Mouse (Mus musculus): ENCODE data around the gene Lacc1.
"Not testable (repeated sequence)": the region's sequence is repeated elsewhere in the genome, so short reads cannot be mapped to it uniquely, and the experiment has no call there.

Lacc1 gene

DNA sequence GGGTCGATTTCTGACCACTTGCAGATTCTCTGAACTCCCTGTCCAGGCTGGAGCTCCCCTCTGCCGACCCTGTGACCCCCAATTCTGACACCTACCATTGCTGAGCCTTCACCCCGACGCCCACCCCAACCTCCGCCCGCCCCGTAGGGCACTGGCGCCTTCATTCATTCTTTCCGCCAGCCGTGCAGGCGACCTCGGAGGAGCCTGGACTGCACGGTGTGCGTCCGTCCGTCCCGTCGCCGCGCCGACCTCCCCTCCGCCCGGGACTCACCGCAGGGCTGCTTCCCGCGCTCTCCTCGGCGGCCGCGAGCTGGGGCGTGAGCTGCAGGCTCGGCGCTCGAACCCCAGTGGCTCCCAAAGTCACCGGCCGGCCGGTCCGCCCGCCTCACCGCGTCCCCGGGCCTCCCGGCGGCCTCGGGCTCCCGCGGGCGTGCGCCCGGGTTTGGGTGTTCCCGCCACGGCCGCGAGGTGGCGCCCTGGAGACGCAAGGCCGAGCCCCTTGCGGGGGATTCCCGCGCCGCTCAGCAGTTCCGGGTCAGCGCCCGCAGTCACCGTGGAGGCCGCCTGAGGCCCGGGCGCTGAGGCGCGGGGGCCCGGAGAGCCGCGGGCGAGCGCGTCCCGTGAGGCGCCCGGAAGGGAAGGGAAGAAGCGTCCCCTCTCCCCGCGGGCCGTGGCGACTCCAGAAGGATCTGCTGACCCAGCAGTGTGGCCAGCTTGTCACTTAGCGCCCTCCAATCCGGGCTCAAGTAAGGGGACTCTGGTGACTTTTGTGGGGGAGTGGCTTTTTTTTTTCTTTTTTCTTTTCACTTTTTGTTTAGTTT is at the start of gene Lacc1, which contains the start of gene Ccdc122:
Gene Lacc1, minus strand, starts transcription at position 679 of the 821 bp plus-strand sequence.
Gene Ccdc122, plus strand, starts transcription at position 547 of the 821 bp plus-strand sequence.
- DNase-seq (ENCODE audit: low read depth, low spot score): peak; percentile 87

DNA sequence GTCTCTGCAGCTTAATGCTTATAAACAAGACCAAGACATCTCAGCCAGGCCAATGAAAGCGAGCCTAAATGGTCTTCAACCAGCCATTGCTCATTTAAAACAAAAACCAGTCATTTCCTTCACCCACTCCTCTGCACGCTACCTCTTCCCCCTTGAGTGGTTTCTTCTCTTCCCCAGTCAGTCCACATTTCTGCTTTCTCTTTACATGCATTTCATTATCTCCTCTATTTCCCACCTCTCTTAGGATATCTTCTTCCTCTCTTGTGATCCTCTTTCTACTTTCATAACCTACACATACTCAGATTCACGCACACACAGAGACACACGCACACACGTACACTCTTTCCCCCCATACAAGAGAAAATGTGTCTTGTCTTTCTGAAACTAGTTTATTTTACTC is 44.5 kb upstream of the Lacc1 start:
- no peak for DNase-seq (ENCODE audit: low read depth, low spot score)

DNA sequence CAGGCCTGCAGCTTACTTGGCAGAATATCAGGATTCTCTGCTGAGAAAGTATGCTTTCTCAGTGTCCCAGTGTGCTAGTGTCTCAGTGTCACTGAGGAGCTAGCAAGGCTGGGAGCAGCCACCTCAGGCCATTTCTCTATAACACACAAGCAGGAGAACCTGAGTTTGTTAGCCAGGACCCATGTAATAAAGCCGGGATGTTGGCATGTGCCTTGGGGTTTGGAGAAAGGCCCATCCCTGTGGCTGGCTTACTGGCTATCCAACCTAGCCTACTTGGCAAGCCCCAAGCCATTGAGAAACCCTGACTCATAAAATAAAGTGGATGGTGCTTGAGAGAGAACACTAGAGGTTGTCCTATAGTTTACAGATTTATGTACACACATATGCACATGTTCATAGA is 32.7 kb upstream of the Lacc1 start:
- no peak for DNase-seq (ENCODE audit: low read depth, low spot score)

DNA sequence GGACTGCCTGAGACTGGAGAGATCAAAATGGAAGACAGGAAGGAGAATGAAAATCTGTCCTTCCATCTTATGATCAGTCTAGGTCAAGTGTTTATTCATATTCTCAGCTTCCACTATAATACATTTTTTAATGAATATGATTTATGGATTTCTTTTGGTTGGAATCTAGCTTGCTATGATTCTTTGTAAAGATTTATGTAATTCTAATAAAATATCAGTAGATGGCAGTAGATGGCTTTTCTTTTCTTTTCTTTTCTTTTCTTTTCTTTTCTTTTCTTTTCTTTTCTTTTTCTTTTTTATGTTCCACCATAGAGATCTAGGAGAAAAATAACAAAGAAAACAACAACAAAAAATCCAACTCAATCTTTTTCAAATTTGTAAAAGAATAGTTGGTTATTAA is 16.6 kb upstream of the Lacc1 start:
- DNase-seq (ENCODE audit: low read depth, low spot score): no peak

DNA sequence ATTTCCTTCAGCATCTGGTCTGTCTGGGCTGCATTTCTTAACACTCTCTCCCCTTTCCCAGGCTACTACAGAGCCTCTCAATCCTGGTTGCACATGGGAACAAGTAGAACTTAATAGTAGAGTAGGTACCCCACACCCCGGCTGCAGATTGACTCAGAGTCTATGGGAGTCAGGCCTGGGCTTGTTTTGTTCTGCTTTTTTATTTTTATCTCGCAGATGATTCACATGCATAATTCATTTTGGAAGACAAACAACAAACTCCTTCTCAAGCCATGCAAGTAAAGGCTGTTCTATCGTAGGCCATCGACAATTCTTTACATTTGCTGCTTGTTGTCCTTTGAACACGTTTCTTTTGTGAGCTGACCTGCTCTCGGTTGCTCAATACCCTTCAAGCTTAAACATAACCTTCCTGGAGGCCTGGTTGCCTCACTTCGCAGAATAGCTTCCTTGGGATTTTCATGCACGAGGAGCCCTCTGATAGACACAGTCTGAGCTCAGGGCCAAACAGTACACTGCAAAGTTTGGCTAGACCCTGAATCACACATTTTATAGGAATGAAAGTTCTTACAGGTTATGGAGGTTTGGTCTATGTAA is 1.2 kb upstream of the Lacc1 start:
- no peak for DNase-seq (ENCODE audit: low read depth, low spot score)

DNA sequence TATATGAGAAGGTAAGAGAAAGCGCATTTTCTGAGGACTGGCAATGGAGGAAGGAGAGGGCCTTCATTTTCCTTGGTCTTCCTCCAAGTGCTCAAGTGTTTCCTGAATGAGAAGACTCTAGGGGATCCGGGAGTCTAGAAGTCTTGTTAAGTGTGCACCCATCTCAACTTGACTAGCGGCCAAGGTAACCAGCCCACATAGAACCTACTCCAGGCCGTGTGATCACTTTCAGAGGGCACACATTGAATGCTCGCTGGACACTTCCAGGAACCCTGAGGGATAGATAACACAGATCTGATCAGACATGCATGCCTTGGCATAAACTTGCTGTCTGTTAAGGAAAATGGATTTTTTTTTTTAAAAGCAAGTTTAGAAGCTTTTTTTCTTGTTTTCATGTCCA is 626 bp upstream of the Lacc1 start:
- DNase-seq (ENCODE audit: low read depth, low spot score): no peak

DNA sequence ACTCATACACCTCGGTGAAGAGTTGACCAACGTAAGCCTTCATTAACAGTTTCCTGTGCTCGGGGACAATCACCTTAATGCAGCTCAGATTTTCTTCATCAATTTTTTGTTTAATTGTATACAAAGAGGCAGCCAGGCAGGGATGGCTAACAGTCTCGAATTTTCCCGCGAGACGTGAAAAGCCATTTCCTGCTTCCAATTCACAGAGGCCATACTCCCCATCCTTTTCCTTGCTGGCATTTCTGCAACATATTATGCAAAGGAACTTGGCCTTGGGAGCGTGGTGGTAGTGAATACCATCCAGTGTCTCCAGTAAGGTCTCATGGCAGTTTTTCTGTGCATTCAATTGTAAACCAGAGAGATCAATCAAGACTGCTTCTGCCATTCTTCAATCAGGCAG is 1.7 kb downstream of the Lacc1 start:
- DNase-seq (ENCODE audit: low read depth, low spot score): no peak

DNA sequence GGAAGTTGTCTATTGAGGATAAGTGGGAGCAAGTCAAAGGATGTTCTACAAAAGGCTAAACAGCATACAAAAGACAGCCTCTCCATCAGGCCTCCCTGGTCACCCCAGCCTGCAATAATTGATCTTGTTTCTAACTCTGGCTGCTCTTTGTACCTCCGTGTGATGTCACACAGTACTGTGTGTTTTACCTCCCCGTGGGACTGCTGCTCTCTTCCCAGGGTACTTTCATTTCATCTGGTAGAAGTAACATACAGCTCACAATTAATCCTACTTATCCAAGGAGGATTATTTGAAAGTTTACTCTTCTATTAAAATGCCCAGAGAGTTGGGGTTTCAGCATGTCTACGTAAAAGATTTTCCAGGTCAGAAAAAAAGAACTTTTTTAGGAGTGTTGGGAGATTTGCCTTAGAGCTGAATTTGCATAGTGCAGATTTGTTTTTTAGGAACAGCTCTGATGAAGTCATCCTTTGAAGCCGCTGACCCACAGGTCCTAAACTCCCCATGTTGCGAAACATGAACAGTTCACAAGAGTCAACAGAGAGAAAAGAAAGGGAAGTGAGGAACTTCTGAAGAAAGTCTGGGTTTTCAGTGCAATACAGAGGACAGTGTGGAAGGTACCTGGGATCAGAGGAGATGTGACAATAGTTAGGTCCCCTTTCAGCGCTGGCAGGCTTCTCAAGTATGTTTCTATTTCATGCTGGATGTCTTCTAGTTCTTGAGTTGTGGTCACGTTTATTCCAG is 2.4 kb downstream of the Lacc1 start:
- no peak for DNase-seq (ENCODE audit: low read depth, low spot score)

DNA sequence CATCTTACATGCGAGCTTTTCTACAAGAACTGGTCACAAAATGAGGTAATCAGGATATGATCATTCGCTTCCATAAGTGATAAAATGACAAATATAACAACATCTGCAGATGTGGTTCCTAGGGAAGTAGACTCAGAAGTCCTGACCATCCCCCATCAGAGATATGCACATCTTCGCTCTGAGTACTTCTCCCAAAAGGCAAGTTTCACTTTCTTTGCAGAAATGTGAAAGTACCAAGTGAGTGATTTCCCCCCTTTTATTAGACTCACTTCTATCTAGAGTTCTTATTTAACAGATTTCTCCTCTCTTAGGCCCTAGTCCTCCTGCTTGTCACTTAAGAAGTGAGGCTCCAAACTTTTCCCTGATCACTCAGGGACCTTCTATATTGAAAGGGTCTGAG is 3.3 kb downstream of the Lacc1 start:
- no peak for DNase-seq (ENCODE audit: low read depth, low spot score)

DNA sequence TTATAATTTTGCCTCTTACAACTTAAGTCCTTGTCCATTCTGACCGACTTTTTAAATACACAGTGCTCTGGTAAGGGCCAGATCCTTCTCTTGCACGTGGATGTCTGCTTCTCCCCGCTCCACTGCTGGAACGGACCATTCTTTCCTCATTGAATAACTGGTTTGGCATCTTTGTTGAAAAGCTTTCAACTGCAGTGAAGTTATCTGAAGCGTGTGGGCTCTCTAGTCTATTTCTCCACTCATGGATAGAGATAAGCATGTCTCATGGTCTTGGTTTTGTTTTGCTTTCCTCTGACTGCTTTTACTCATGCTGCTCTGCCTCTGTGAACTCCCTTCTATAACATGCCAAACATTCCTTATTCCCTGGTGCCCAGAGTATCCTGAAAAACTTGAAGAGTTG is 4.3 kb downstream of the Lacc1 start:
- no peak for DNase-seq (ENCODE audit: low read depth, low spot score)

DNA sequence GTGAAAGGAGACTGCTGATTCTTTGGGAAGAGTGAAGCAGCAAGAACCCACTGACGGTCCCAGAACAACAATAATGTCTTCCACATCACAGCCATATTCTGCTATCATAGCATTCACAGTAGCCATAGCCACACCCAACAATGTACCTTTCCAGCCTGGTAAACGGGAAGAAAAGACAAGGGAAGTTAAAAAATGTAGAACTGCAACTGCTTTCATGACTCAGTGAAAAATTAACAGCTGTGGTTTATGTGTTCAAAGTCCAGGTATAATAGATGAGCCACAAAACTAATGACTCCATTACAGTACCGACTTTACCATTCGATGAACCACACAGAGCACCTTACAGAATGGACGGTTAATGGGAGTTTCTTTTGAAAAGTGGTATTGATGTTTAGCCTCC is 5.9 kb downstream of the Lacc1 start:
- DNase-seq (ENCODE audit: low read depth, low spot score): no peak

DNA sequence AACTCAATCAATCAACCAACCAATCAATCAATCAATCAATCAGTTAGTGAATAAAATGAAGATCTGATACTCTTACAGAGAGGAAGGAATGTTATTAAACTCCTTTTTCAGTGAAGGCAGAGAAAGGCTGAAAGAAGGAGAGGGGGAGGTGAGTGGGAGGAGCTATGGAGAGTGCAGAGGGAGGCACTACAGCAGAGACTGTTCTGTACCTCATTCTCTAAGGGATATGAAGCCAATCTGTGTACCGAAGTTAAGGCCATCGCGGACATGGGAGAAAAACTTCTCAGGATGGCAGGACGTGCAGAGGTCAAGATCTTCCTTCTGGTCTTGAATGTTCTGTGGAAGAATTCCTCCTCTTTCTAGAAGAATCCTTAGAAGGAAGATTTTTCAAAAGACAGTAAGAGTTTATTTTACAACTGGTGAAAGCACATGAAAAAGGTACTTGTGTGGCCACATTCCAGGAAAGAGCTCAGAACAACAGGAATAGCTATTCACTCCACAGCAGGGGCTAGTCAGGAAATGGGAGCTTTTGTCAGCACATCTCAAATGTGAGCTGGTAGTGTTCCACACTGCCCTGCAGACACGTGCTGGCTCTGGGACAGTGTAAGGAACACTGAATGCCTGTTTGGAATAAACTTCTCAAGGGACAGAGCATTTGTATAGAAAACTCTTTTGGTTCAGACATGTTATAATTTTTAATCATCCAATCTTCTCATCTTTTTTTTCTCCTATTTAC is 7.2 kb downstream of the Lacc1 start:
- no peak for DNase-seq (ENCODE audit: low read depth, low spot score)

DNA sequence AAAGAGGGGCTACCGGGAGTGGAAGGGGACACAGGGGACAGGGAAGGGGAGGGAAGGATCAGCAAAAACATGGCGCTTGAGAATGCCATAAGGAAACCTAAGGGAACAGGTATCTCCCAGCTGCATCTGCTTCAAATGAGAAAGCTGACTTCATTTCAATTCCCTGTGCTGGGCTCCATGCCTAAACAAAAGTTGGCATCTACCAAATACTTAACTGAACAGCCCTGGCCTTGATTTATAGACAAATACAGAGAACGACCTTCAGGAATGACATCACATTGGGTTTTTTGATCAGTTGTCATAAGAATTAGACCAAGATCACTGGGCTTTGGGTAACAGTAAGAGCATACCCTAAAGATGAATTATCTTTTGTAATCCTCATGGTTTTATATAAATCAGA is 12.2 kb downstream of the Lacc1 start:
- no peak for DNase-seq (ENCODE audit: low read depth, low spot score)

DNA sequence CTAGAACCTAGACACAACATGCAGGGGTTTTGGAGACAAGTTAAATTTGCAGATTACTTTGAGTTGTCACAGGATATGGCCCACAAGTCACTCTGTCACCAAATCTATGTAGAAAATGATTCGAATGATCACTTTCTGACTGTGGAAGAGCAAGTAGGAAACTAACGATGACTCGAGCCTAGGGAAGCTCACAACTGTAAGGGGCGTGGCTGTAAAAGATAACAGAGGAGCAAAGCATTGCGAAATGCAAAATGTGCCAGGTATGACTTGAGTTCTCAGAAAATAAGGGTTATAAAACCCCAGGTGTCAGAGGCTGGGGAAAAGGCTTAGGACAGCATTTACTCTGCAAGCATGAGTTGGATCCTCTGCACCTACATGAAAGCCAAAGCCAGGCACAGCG is 19.5 kb downstream of the Lacc1 start:
- DNase-seq (ENCODE audit: low read depth, low spot score): no peak

DNA sequence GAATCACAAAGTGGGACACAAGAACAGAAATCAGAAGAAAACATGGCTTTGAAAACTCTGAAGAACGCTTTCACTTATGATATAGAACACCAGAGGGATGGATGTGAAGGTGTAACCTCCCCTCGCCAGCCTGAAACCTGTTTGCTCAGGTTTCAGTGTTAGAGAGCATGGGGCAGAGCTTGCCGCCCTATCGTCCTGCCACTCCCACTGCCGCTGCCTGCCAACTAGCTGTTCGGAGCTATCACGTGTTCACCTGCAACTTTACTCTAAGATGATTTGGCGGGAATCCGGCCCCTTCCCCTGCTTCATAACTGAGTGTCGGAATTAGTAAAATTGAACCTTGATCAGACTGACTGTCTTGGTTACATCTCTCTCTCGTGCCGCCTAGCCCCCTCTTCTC is 19.9 kb downstream of the Lacc1 start:
- DNase-seq (ENCODE audit: low read depth, low spot score): not testable (repeated sequence)

DNA sequence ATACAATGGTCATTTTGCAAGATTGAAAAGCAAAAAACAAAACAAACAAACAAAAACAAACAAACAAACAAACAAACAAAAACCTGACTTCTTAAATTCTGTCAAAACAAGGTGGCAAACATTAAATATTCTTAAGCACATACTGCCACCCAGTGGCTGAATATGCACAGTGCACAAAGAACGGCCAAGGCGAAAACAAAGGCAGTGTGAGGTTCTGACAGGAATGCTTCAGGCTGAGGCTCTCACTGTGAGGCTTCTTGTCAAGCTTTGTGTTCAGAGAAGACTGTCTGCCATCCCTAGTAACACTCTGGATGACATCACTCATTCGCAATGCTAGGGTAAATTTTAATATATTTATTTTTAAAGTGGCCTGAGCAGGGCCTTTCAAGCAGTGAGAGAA is 24.9 kb downstream of the Lacc1 start:
- DNase-seq (ENCODE audit: low read depth, low spot score): peak; percentile 45

DNA sequence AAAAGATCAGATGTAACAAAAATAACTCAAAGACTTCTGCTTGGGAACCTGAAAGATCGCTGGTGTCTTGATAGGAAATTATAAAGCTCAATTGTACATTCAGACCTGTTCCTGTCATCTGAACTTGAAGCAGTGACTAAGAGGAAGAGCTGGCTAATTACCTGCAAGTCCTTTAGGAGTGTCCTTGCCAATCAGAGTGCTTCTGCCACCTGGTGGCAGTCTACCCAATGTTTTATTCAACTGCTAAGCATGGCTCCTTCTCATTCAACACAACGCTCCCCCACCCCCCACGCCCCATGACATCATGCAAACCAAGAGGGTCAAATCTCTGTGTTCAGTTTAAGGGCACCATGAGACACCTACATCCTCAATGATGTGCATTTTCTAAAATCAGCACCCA is 28.5 kb downstream of the Lacc1 start:
- peak; percentile 51 for DNase-seq (ENCODE audit: low read depth, low spot score)

DNA sequence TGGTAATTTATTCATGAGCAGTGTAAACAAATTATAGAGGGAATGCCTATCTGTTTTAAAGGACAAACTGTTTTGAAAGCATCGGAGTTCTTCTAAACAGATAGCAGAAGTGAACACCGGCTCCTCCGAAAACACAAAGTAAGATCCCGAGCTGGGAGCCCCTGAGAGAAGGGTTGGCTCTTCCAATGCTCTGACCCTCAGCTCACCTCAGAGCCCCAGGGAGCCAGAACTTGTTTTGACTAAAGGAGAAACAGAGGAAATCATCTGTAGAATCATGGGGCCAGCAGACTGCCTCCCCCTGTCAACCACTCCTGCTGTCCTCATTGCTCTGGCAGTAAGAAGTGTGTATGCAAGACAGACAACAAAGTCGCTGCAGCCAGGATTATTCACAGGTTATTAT is 31.1 kb downstream of the Lacc1 start:
- no peak for DNase-seq (ENCODE audit: low read depth, low spot score)

DNA sequence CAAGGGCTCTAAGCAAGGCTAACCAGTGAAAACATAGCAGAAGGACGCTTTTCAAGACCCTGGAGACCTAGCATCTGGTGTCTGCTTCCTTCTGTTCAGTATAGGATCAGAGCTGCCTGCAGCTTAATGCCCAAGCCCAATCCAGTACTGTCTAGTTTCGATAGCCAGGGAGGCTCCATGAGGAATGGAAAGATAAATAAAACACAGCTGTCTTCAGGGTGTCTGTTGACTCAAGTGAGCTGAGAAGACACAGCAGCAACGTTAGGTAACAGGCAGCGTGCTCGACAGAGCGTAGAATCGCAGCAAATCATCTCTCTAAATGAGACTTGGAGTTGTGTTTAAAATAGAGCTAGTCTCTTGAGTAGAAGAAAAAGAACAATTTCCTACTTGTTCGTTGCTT is 32.0 kb downstream of the Lacc1 start:
- DNase-seq (ENCODE audit: low read depth, low spot score): no peak

DNA sequence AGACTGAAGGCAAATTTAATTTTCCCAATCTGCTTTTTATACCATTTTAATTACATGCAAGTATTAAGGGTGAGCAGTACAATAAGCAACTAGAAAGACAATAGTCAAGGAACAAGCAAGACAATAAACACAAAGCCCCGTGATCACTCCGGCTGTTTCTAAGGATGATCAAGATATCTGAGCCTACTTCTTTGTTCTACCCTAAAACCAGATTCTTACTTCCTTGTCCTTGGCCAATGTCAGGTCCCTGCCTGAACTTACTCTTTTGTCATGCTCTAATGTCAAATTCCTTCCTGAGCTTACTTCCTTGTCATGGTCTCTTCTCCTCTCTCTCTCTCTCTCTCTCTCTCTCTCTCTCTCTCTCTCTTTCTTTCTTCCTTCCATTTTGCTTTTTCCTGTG is 46.4 kb downstream of the Lacc1 start:
- DNase-seq (ENCODE audit: low read depth, low spot score): not testable (repeated sequence)

DNA sequence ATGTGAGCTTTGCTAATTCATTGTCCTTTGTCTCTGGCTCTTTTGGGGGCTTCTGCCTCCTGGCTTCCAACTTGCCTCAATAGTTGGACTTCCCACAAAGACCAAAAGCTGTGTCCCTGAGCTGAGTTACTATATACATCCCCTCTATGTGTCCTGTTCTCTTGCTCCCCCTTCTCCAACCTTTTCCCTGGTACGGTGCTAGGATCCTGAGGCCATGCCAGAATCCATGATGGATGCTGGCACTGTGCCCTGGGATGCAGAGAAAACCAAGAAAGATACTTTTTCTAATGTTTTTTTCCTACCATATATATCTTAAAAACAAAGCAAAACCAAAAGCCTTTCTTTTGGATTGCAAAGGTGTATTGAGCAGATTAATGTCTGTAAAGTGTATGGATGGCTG is 54.9 kb downstream of the Lacc1 start:
- no peak for DNase-seq (ENCODE audit: low read depth, low spot score)

DNA sequence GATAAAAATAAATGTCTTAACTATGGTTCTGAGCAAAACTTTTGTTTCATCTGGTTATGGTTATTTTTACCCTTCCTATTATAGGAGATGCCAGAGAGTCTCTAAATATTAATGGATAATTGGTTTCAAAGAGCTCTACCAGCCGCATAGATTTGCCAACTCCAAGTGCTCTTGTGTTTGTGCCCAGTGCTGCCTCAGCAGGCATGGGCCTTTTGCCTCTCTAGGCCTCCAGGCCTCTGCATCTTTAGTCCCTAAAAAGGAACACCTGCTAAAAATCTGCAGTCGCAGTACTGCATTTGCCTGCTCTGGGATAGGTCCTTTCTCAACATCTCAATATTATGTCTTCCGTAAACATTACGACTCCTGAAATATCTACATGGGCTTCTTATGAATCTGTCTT is 55.5 kb downstream of the Lacc1 start:
- DNase-seq (ENCODE audit: low read depth, low spot score): no peak
